Mouse (Mus musculus): Measurements from ENCODE around the gene Rerg.

- TF ChIP-seq CTCF (IDR thresholded peaks at IDR 0.05; ENCODE audit: extremely low read depth, insufficient read depth, low read length) (no peak), POLR2A (IDR thresholded peaks at IDR 0.05; ENCODE audit: extremely low read depth, insufficient read depth, low read length) (no peak)
These were observed 20.3 kb upstream of the Rerg start for GRCm38 (mm10) chr6:137190577-137190976.

Measured in cortical plate, adult 2 months (tissue).